8 mouse cellular contexts compared by ENCODE assay signal in the genomic region with DNA sequence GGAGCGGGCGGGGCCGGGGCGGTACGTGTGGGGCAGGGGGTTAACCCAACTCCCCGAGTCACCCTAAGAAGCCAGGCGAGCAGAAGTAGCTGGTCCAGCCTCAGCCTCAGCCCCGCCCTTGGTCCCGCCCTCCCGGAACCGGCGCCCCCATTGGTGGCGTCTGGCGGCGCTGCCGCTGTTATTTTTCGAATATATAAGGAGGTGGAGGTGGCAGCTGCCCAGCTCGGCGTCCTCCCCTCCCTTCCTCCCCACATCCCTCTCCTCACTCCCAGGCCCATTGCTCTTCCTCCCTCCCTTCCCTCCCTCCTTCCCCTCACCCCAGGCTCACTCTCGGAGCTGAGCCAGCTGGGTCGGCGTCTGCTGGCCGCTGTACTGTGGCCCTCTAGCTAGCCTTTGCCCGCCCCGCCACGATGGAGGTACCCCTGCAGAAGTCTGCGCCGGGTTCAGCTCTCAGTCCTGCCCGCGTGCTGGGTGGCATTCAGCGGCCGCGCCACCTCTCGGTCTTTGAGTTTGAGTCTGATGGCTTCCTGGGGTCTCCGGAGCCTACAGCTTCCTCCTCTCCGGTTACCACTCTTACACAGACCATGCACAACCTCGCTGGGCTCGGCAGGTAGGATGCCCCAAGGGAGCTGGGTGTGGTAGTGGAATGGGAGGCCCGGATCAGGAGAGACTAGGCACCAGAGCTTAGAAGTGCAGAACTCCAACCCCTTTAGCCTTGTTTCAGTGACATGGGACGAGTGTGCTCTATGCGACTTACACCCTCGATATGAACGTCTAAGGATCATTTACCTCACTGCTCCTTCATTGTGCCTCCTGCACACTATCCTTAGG. TPM values are rescaled to one million over a fixed set of nuclear protein-coding genes. Genes with fewer than 3 reads are reported as not detected.
A peak's percentile ranks its signal among the peaks of the same experiment; 100 is the strongest.
DNase-seq lines count a peak whose midpoint lies in the region; ATAC-seq and TF ChIP-seq lines count a peak whose summit lies in the region.

TSS of gene Cdc25b (plus strand) at position 179 of the 831 bp plus-strand sequence.
TSS of gene Spef1 (minus strand) at position 512 of the 831 bp plus-strand sequence.

- H3K79me2 ChIP-seq in liver, adult 2 months (ENCODE audit: control insufficient read depth, insufficient read depth, low read length), result no peaks in the 10 kb centered on the region

- H3K9me3 ChIP-seq in embryonic facial prominence, embryonic 14.5 days (ENCODE audit: control insufficient read depth, low read length), result no peaks in the 10 kb centered on the region

- DNase-seq in CD4-positive helper T cell, adult 2 months (ENCODE audit: low read depth, low spot score), result peak; percentile 90
- peak; percentile 67 to 70 for DNase-seq in adrenal gland, postnatal 4 days (ENCODE audit: low spot score in 2 of 2)
- DNase-seq in embryonic facial prominence, embryonic 14.5 days (ENCODE audit: low spot score), result peak; percentile 93
- peak; percentile 78 for DNase-seq in heart, adult 8-10 months (ENCODE audit: low spot score)
- peak; percentile 83 to 85 for DNase-seq in kidney, adult 8-10 months
- DNase-seq in liver, adult 2 months (ENCODE audit: extremely low read depth, low read depth, low spot score), result peak; percentile 48
- DNase-seq in spleen, postnatal 4 days (ENCODE audit: low spot score in 2 of 2), result peak; percentile 94 to 97

- H3K27me3 ChIP-seq in embryonic facial prominence, embryonic 14.5 days (replicated peaks; ENCODE audit: control insufficient read depth, insufficient read depth, low read length), result no peaks in the 10 kb centered on the region
- no peaks in the 10 kb centered on the region for H3K27me3 ChIP-seq in liver, adult 2 months (ENCODE audit: control insufficient read depth, insufficient read depth, low read length)

- TF ChIP-seq POLR2A in liver, adult 2 months (IDR thresholded peaks at IDR 0.05; ENCODE audit: extremely low read depth, insufficient read depth, low read length), result 0 out of 2 replicates have a peak, but pooled peaks have one; percentile 4

- H3K4me2 ChIP-seq in embryonic facial prominence, embryonic 14.5 days (ENCODE audit: low read depth, low read length), result peak within 1 kb of the TSS; percentile 77

- H3K36me3 ChIP-seq in embryonic facial prominence, embryonic 14.5 days (ENCODE audit: control insufficient read depth, insufficient read depth, low read length), result peaks cover 7% of the 10 kb centered on the region
- H3K36me3 ChIP-seq in liver, adult 2 months (ENCODE audit: control insufficient read depth, insufficient read depth, low read length), result no peaks in the 10 kb centered on the region

- no peak for TF ChIP-seq CTCF in liver, adult 2 months (IDR thresholded peaks at IDR 0.05; ENCODE audit: low read depth, low read length)

- peak; percentile 90 for ATAC-seq in embryonic facial prominence, embryonic 14.5 days (ENCODE audit: low read depth)
- peak; percentile 70 for ATAC-seq in monocyte, adult 5-6 weeks (replicated peaks; ENCODE audit: insufficient number of reproducible peaks, low FRiP score, low TSS enrichment, poor library complexity, severe bottlenecking)

- peak within 1 kb of the TSS; percentile 74 for H3K4me3 ChIP-seq in embryonic facial prominence, embryonic 14.5 days (ENCODE audit: low read depth, low read length)
- peak within 1 kb of the TSS; percentile 89 for H3K4me3 ChIP-seq in liver, adult 2 months (ENCODE audit: insufficient read depth, low read depth, low read length)

- H3K27ac ChIP-seq in embryonic facial prominence, embryonic 14.5 days (replicated peaks; ENCODE audit: low read depth, low read length), result peak within 1 kb of the TSS; percentile 74
- H3K27ac ChIP-seq in liver, adult 2 months (replicated peaks; ENCODE audit: insufficient read depth, low read depth, low read length), result no peak within 1 kb of the TSS

- H3K4me1 ChIP-seq in embryonic facial prominence, embryonic 14.5 days (ENCODE audit: control insufficient read depth, insufficient read depth, low read length), result peaks cover 30% of the 10 kb centered on the region
- H3K4me1 ChIP-seq in liver, adult 2 months (ENCODE audit: control insufficient read depth, insufficient read depth, low read length), result peaks cover 5% of the 10 kb centered on the region

- H3K9ac ChIP-seq in embryonic facial prominence, embryonic 14.5 days (ENCODE audit: low read depth, low read length), result peak within 1 kb of the TSS; percentile 78
- peak within 1 kb of the TSS; percentile 52 for H3K9ac ChIP-seq in liver, adult 2 months (ENCODE audit: low read depth, low read length)

- 2% methylated on average over 32 of the region's 43 CpGs for WGBS in embryonic facial prominence, embryonic 14.5 days
- 5% methylated on average over 43 of the region's 43 CpGs for WGBS in liver, adult 2 months

RNA-seq across cellular contexts. Expression of gene Cdc25b, which starts in this region (rescaled TPM):
- 10 to 100 TPM; 28.8 to 40.0 TPM for total RNA-seq in adrenal gland, postnatal 4 days (2021)
- 51.2 and 60.8 TPM in 2 replicates for polyA plus RNA-seq in embryonic facial prominence, embryonic 14.5 days (2014; fragmentation: Nextera tagmentation; extraction: Ambion mirVana)
- total RNA-seq in heart, adult 8-10 months (2022), result 1 to 10 TPM; 4.3 to 4.9 (median 4.5) TPM
- 0.94 and 1.0 TPM in 2 replicates for total RNA-seq in liver, adult 2 months (2014; rRNA removed)
- 1.1 and 1.5 TPM in 2 replicates for polyA plus RNA-seq in liver, adult 2 months (2012; rRNA removed)
- 7.7 to 39.4 TPM (median 11.3 TPM) in 3 replicates for total RNA-seq in monocyte, adult 5-6 weeks (2017)

RNA-seq across cellular contexts. Expression of gene Spef1, which starts in this region (rescaled TPM):
- total RNA-seq in adrenal gland, postnatal 4 days (2021), result 1 to 10 TPM; 5.8 to 6.7 TPM
- 5.5 and 9.9 TPM in 2 replicates for polyA plus RNA-seq in embryonic facial prominence, embryonic 14.5 days (2014; fragmentation: Nextera tagmentation; extraction: Ambion mirVana)
- 1 to 10 TPM; 4.4 to 6.2 (median 4.9) TPM for total RNA-seq in heart, adult 8-10 months (2022)
- 0.37 and 0.81 TPM in 2 replicates for total RNA-seq in liver, adult 2 months (2014; rRNA removed)
- polyA plus RNA-seq in liver, adult 2 months (2012; rRNA removed), result 0.76 and 0.96 TPM in 2 replicates
- total RNA-seq in monocyte, adult 5-6 weeks (2017), result 0.38 to 1.6 TPM in 2 of 3 replicates, not detected in the other

Comparison
In these comparisons a context has a peak if more than half of its experiments do, and no peak if none do; other contexts are left out.
1. RNA of gene Cdc25b (polyA plus RNA-seq): 51.2 to 60.8 TPM in embryonic facial prominence, embryonic 14.5 days; 1.1 to 1.5 TPM in liver, adult 2 months; every median in the first group is over 10 times any median in the second.
2. Peak in every context shown above with its lines, with median percentiles within 50 percentile points of each other: DNase-seq.